Mouse (Mus musculus) cerebellum, adult 2 months (tissue): ENCODE results near the gene Rnase9.

Experiments used
- CTCF ChIP-seq: fragments of 200-500 bp; IDR thresholded peaks from 2 replicates; pipeline ENCODE4 v1.5.1; 2011; ENCODE audit warnings: low read depth, mild to moderate bottlenecking, control low read depth, low read length, moderate library complexity, borderline replicate concordance; ENCODE audit not compliant: insufficient read depth
- POLR2A ChIP-seq: fragments of 200-500 bp; IDR thresholded peaks from 2 replicates; pipeline ENCODE4 v1.6.1; 2011; ENCODE audit warnings: low read length, control low read depth, borderline replicate concordance; ENCODE audit not compliant: insufficient read depth

DNA sequence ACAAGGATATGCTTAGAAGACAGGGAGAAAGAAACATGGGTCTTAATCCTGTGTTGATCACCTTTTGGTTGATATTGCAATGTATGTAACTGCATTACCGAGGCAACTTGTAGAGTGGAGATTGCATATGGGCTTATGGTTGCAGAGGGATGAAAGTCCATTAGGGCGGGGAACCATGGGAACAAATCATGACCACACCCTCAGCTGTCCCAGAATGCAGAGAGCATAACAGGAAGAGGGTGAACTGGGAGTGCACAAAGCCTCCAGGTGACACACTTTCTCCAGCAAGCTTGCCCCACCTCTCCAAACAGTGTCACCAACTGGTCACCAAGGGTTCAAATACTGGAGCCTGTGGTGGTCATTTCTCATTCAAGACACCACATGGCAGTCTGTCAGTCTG is 39.4 kb upstream of the Rnase9 start:
- TF ChIP-seq CTCF (no peak), POLR2A (no peak)
